Mouse (Mus musculus) lung, postnatal 4 days (tissue): ENCODE data around the gene Cwf19l1.
"Not testable (repeated sequence)": the region's sequence is repeated elsewhere in the genome, so short reads cannot be mapped to it uniquely, and the experiment has no call there.

ENCODE experiments used
- DNase-seq, 2 experiments: peaks; one replicate each; pipeline ENCODE4 v3.0.0; 2021

Gene Cwf19l1

DNA sequence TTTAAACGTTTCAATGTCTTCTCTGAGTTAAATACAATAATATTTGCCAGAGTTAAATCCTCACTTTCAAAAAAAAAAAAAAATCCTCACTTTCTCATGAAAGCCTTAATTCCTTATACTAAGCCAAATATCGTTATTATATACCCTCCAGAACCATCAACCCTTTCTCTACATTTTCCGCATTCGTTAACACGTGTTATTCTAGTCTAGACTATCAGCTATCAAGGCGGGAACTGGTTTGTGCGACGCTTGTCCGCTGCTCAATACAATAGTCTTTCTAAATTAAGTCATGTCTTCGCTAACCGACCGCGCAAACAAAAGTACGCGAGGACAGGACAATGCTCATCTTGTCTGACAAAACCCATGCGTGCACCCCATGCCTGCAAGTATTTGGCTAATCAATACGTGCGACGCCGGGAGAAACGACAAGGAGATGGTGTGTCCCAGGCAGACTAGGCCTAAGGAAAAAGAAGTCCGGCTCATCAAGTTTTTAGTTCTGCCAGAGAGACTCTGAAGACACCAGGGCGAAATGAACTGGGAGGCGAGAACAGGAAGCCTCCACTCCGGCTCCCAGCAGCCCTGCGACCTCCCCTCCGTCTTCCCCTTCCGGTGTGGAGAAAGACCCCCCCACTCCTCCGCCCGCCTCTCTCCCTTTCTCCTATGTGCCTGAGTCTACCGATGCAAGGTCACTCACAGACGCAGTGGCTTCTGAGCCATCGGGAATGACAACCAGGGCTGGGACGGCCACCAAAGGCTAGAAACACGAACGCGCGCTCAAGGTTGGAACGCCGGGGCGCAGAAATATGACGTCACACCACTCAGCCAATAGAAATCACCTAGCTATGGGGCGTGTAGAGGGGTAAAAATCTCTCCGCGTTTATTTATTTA is at the start of gene Cwf19l1:
Cwf19l1 (minus strand) TSS at position 805 of the 888 bp plus-strand sequence.
- peak; percentile 88 to 90 for DNase-seq

DNA sequence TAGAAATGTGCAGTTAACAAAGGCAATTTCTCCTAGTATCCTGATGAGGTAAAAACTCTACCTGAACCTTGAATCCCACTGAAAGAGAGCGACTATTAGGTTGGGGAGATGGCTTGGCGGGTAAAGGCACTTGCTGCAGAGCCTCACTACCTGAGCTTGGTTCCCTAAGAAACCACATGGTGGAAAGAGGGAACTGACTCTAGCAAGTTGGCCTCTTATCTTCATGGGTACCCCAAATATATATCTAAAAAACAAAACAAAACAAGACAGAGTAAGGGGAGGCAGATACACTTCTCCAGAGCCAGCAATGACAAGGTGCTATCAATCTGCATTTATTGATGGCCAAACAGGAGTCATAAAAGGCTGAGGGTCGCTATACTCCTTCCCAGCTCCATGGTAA is 48.3 kb upstream of the Cwf19l1 start:
- no peak for DNase-seq

DNA sequence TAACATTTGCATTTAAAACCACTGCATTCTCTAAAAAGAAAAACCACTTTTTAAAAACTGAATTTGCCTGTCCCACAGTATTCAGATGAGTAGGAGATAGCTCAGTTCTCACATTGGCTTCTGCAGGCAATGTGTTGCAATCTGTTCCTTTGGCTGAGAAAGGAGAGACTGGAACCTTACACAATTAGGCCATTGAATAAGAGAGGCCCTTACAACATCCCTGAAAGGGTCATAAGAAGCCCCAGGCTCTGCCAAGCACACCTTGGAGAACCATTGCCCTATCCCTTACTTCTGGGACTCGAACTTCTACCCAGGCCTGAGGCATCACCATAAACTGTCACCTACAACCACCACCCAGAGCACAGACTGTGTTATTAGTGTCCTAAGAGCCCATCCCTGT is 44.8 kb upstream of the Cwf19l1 start:
- DNase-seq: no peak

DNA sequence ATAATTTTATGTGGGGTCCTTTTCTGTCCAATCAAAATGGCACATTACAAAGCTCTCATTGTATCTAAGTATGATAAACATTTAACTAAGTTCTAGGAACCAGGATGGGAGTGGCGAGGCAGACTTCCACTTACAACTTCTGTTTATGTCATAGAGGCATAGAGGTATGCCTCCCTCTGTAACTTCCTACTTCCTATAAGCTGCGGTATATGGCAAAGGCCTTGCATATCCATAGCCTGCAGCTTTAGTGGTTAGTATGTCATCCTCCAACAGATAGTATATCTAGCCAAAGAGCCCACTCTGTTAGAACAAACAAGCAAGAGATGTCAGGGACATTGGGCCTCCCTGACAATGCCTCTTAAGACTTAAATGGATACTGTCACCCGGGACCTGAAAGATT is 41.1 kb upstream of the Cwf19l1 start:
- DNase-seq: no peak

DNA sequence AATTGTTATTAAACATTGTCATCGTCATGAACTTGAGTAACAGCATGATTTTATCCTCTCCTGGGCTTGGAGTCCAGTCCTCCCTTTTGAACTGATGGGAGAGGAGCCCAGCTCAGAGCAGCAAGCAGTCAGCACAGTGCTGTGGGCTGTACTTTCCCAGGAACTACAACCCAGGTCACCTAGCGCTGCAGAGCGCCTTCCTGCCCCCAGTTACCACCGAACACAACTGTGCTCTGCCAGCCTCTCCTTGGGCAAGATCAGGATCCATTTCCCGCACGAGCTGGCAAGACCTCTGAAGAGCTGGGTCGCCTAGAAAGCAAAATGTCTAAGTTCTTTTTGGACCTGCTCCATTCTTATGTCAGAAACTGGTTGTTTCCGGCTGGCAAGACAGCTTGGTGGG is 39.2 kb upstream of the Cwf19l1 start:
- DNase-seq: no peak

DNA sequence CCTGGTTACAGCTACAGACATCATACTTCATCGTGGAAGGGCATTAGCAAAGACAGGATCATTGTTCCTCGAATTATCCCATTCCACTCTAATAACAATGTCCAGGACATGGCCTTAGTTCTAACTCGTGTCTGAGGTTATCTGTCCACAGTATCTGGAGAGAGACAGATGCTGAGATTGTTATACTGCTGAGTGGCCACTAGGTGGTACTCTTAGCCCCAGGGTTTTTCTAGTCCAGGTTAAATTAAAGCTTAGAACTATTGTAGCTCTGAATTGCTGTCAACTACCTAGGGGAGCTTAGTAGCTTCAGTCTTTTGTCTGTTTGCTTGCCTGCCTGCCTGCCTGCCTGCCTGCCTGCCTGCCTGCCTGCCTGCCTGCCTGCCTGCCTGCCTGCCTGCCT is 25.8 kb upstream of the Cwf19l1 start:
- DNase-seq: no peak

DNA sequence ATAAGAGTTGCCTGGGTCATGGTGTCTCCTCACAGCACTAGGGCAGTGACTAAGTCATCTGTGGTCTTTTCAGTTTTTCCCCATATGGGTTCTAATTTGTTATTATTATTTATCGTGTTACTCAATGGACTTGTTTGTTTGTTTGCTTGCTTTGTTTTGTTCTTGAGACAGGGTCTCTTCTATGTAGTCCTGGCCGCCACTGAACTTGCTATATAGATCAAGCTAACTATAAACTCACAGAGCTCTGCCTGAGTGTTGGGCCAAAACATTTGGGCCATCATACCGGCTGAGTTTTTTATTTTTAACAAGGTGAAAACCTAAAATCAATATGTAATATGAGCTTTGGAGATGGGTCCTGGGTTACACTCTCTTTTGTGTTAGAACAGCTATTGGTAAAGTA is 23.7 kb upstream of the Cwf19l1 start:
- DNase-seq: no peak

DNA sequence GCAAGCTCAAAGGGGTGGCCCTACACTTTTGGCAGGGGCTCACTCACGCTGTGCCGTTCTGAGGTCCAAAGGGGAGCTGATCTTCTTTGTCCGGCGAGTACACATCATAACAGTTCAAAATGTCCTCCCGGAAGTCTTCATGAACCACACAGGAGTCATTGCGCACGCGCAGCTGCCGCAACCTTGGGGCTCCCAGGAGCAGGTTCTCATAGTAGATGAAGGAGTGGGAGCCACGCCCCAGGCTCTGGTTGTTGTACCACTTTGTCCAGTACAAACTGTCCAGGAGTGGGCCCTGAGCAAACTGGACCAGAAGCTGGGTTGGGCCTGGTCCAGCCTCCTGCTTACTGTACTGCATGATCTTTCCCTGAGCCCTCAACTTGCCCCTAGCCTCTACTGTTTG is 21.3 kb upstream of the Cwf19l1 start:
- DNase-seq: no peak

DNA sequence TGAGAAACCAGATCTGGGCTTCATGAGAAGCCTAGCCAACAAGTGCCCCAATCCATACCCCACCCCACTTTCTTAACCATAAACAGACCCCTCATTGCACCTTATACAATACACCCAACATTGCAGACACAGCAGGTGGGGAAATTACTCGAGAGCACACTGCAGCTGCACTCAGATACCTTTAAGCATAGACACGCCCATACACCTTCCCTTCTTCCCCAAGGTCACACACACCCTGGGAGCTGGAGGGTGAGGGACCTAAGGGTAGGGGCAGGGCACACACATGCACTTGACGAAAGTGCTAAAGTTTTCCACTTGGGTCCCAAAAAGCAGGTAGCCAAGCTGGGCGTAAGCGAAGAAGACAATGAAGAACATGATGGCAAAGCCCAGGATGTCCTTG is 18.1 kb upstream of the Cwf19l1 start:
- DNase-seq: no peak

DNA sequence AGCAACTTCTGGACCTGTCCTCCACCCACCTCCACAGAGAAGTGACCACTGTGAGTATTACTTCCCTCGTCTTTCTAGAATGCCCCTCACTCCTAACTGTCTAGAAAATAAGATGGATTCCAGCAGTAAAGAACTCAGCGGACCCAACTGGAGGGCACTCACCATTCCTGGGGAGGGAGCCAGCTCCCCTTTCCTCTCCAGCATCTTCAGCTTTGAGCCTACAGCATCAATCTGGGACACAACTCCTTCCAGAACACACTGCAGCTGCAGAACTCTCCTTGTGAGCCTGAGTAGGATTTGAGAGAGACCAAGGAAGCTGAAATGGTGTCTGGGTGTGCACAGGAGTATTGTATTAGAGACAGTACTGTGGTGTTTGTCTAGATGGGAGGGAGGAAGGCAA is 13.3 kb upstream of the Cwf19l1 start:
- no peak for DNase-seq

DNA sequence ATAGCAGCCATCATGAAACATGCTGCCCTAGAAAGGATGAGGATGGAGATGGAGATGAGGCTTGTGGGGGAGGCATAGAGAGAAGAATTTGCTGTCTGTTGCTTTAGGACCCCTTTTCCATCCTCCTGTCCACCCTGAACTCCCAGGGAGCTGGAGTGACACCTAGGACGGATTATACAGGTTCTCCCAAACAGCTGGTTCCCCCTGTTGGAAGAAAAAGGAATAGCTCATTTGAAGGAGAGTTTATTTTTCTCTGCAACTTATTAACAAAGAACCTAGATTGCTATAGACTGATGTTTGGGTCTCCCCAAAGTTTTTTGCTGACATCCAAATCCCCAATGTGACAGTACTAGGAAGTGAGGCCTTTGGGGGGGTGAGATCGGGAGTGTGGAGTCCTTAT is 12.7 kb upstream of the Cwf19l1 start:
- no peak for DNase-seq

DNA sequence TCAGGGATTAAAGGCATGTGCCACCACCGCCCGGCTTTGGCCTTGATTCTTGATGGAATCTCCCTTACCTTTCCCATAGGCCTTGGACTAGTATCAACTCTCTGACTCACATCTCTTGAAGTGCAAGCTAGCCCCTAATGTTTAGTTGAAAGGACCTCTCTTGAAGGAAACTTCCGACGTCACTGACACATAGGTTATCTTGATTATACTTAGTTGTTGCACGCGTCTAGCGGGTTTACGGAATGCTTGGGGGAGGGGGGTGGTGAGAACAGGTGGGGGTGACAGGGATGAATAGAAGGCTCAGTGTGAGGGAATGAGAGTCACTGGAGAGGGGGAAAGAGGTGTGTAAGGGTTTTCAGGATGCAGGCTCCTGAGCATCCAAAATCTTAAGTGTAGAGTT is 11.3 kb upstream of the Cwf19l1 start:
- no peak for DNase-seq

DNA sequence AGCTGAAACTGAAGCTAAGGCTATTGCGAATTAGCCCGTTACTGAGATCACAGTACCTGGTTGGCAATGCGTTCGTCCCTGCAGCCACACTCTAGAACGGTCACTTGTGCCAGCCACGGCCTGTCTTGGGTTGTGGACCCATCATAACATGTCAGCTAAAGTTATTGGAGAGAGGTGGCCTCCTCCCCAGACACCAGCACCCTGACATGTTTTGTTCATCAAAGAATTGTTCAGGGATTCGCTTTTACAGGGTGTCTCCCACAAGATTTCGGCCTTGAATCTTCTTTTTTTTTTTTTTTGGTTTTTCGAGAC is 10.8 kb upstream of the Cwf19l1 start:
- DNase-seq: no peak

DNA sequence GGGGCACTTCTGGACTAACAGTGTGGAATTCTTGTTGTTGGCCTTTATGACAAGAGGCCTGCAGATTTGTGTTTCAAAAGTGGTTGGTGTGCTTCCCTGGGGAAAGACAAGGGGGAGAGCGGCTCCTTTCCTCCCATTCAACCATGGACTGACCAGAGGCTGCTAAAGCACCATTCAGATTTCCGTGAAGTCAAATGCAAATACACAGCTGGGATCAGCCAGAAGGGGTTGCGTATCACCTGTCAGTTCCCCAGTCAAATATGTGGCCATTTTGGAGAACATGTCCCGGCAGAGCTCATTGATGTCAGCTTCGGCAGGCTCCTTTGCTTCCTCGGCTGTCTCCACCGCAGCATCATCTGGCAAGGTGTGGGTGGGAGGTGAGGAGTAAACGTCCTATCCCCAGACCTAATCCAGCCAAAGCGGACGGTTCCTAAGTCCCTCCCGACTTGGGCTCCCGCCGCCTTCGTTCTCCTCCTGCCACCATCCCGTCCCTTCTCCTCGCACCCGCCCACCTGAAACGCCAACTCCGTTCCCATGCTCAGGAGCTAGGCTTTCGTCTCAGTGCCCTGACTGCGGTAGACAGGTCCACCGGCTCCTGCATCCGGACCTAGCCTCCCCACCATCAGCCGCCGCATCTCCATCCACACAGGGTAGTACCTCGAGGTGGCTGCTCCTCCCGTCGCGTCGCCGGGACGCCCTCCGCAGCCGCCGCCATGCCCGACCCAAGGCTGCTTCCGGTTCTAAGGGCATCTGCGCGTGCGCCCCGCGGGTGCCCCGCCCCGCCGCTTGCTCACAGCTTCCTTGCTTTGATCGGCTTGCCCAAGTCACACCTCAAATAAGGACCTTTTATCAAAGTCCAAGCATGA is 10.3 kb upstream of the Cwf19l1 start, which contains the start of gene Bloc1s2:
Bloc1s2 (minus strand) TSS at position 745 of the 866 bp plus-strand sequence.
- peak; percentile 93 for DNase-seq

DNA sequence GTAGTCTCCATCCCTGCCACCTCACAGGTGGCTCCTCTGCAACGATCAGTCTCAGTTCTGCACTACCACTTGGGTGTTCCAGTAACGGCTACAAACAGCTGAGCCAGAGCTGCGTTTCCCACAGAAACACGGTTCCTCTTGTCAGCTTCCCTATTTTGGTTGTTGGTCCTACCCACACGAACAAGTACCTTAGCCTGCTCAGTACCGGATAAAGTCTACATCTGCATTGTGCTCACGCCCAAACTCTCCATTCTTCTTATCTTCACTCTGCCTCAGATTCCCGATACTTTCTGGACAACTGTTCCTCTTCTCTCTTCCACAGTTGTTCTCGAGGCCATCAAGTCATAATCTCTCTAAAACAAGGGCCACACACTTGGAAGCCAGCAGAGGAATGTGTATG is 8.7 kb upstream of the Cwf19l1 start:
- DNase-seq: peak in 1 of 2 experiments; percentile 20

DNA sequence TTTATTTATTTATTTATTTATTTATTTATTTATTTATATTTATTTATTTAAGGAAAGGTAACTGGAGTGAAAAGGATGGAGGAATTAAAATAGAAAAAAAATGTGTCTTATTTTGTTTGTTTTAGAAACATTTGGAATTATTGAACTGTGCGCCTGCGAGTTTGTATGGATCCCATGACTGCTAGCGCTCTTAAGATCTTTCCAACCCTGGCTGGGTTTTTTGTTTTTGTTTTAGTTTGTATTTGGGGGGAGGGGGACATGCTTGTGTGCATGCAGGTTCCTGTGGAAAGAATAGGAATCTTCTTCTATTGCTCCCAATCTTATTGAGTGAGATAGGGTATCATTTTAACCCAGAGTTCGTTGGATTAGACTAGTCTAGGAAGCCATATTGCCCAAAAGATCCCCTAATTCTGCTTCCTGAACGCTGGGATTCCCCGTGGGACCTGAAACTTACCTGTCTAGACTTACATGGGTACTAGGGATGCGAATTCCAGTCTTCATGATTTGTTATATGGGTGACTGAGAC is 347 bp upstream of the Cwf19l1 start:
- DNase-seq: no peak

DNA sequence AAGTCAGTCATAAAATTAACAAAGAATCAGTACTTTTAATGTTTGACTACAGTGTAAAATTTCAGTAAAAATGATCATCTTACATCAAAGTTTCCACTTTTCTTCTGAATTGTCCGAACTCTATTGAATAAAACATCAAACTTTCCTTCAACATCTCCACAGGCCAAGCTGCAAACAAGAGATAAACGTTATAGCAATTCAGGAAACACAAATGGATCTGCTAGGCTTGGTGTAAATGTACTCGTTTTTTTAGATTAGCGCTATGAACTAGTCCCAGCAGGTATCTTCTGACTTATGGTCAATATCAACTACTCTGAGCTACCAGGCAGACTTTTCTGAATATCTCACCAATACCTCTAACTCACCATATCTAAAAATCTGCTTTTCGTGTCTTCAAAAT is 2.8 kb downstream of the Cwf19l1 start:
- DNase-seq: no peak

DNA sequence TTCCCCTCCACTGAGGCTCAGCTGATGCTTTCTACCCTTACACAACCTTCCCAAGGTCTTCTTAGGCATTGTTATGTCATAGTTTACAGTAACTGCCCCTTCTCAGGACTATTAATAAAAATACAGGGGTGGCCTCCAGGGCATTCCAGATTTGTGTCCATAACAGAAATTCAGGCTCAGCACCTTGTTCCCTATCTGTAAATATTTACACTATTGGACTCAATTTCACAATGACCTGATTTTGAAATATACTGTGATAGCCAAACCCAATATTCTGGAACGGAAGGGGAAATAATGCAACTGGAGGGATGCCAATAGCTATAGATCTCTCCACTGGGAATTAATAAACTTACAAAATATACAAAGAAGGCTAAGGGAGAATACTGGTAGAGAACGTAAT is 7.1 kb downstream of the Cwf19l1 start:
- no peak for DNase-seq

DNA sequence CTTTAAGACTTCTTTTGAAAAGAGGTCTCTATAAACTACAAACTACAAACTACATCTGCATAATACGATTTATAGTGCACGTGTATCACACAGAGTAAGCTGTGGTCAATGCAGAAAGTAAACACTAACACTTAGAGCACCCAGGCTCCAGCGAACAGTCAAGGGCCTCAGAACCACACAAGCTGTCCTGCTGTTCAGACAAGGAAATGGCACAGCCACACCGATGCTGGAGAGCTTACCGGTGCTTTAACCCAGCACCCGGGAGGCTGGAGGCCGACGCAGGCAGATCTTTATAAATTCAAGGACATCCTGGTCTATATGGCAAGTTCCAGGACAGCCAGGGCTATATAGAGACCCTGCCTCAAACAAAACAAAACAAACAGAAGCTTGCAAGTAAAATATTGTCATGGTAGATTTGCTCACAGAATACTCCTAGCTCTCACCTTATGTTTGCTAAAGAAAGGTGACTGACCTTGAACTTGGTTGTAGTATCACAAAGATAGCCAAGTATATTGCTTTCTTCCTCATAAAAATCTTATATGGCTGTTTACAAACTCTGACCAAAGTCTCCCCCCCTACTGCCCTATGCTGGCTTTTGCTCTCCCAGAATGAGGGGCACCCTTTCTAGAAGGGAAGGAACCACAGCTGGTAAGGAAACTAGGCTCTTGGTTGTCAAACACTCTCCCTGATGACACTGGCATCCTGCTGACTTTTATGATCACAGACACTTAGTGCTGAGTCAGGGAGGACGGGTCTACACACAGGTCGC is 7.8 kb downstream of the Cwf19l1 start:
- no peak for DNase-seq

DNA sequence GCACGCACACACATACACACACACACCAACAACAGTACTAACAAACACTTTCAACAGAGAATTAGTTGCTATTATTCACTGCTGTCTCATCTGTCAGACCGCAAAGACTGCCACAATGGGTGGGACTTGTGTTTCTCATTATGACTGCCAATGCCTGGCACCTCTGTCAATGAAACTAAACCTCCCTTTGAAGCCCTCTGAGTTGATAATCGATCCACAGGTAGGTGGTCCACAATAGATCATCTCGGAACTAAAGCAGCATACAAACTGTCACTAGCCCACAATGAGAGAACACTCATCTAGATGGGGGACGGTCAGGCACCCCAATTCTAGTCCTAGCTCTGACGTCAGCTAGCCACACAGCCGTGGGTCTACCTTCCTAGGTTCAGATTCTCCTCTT is 14.5 kb downstream of the Cwf19l1 start:
- DNase-seq: no peak

DNA sequence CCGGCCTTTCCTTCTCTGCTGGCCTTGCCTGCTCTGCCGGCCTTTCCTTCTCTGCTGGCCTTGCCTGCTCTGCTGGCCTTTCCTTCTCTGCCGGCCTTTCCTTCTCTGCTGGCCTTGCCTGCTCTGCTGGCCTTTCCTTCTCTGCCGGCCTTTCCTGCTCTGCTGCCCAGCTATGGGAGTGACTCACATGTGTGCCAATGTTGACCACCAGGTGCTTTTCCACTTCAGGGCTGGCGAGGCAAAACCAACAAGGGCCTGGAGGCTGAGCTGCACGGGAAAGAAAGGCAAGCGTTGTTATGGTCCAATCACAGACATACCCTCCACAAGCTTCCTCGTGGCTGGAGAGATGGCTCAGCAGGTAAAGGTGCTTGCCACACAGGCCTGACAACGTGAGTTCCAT is 15.0 kb downstream of the Cwf19l1 start:
- DNase-seq: not testable (repeated sequence)

DNA sequence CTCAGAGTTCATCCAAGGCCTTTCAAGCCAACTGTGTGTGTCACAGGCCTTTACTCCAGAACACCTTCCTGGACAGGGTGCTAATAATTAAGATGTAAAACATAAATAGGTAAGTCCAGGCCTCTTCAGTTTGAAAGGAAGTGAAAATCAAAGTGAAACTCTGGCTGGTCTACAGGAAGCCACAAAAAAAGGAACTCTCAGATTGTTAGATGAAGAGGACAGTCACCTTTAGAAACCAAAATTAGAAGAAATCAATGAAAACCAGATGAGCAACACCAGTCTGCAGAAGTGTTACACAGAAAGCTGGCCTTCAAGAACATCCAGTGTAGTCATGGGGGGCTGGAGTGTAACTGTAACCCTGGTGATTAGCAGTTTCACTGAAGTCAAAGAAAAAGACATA is 17.9 kb downstream of the Cwf19l1 start:
- no peak for DNase-seq

DNA sequence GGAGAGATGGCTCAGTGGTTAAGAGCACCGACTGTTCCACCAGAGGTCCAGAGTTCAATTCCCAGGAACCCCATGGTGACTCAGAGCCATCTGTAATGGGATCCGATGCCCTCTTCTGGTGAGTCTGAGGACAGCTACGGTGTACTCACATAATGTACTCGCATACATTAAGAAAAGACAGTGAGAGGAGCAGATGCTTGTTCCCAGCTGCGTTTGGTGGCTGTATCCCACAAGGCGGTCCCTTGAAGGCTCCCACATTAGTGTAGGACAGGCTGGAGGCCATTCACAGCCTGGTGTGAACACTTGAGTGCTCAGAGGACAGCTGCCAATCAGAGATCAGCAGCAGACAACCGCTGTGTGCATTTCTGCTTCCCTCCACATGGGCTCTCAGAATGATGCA is 24.0 kb downstream of the Cwf19l1 start:
- no peak for DNase-seq
